Mouse (Mus musculus): Measurements from ENCODE around the gene Akap2.

Gene Akap2

DNA sequence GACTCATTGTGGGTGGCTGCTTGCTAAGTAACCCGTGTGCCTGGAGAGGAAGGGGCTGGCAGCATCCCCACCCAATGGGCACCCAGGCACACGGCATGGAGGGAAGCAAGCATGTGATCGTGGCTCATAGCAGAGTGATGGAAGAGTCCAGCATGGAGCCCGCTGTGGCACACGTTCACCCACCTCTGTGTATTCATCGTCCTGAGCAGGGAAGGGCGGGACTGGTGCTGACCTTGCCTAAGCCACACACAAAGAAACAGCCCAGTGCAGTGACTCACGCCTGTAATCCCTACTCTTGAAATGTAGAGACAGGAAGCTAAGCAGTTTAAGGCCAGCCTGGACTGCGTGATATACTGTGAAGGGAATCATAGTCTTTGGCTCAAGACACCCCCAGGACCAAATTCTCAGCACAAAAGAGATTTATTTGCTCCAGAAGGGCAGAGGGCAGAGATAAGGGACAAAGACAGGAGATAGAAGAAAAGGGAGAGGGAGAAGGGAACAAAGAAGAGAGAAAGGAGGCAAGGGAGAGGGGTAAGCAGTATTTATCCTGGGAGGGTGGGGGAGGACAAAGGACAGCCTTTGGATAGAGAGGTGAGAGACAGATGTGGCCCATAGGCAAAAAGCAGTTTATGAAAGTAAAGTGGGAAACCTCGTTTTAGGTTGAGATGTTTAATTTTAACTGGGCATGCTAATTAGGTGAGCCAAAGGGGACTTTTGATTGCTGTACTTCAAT is 81.0 kb downstream of the Akap2 start:
- no peak for DNase-seq

DNA sequence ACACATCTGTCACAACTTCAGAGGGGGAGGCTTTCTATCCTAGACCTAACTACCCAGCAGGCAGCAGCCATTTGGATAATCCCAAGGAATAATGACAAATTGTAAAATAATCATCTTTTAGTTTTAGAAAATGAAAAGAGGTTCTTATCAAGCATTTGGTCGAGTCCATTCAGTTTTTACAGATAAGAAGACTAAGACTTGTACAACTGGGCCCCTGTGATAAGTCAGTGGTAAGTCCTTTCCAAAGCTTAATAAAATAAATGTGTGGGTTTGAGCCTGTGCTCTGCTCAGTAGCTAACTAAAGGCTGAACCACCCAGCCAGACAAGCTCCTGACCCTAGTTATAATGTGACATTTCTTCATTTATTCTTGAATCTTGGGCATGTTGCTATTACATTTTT is 81.8 kb downstream of the Akap2 start:
- no peak for DNase-seq

DNA sequence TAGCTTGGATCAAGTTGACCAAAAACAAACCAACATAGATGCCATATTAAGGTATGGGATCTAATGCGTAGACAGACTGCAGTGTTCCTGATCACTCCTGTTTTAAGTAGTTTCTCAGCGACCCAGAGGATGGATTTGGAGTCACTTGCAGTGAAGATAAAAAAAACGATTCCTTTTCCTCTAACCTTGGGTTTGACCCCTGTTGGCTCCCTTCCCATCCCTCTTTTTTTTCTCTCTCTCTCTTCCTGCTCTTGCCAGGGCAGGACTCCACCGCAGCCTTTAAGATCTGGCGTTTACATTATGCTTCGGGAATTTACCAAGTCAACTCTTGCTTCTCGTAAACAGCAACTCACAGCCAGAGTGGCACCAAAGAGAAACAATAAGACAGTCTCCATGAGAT is 83.8 kb downstream of the Akap2 start:
- no peak for DNase-seq

DNA sequence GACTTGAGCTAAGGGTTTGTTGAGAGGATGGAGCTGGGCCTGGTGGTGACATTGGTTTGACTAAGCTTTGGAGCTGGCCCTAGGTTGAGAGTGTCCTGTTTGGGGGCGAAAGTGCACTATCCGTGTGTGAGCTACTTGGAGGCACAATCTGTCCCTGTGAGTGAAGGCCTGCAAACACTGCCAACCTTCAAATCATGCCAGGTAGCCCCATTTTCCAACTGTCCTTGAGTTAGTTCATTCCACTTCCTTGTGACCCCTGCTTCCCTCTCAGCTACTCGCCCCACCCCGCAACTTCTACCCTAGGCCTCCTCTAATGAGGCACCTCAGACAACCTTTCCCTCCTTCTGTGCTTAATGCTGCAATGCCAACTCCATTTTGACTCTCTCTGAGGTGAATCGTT is 84.5 kb downstream of the Akap2 start:
- DNase-seq = no peak

DNA sequence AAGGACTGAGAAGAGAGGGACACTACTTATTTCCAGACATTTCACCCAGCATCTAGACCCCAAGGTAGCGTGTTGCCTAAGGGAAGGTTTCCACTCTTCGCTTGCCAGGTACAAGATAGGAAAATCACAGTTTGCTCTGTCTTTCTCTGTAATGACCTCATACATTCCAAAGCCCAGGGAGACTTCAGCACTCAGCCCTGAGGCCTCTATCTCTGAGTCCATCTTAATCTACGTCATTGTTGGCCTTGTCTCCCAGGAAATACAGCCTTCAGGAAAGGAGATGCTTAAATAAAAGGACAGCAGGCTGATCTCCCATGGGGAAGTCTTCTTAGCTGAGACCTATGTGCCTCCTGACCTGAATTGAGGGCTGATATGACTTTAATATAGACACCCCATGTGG is 85.0 kb downstream of the Akap2 start:
- no peak for DNase-seq

DNA sequence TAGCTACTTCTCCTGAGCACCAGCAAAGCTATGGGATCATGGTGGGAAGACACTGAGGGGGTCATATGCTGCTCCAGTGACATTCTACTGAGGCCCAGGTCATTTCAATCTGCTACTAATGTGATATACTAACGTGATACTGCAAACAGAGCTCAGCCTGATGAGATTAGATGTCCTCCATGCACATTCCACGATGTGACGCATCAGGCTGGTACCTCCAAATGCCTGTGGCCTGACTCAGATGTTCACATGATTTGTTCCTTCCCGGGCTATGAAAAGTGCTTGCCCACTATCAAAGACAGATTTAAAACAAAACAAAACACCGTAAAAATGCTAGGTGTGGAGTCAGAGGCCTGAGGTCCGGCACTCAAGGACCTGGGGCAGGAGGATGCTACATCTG is 87.4 kb downstream of the Akap2 start:
- no peak for DNase-seq

DNA sequence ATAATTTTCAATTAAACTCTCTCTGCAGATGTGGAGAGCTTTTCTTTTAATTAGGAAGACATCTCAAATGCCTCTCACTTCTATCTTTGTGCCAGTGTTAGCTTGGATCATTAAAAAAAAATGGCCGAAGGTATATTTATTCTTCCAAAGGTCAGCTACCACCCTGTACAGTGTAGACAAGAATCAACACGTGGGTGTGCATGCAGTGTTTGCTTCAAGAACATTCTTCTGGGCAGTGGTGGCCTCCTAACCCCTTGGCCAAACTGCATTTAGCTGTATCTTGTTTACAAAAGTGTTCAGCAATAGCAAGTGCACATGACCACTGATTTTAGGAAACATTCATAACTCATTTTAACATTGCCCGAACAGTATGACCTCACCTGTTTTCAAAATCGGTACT is 92.0 kb downstream of the Akap2 start:
- no peak for DNase-seq

DNA sequence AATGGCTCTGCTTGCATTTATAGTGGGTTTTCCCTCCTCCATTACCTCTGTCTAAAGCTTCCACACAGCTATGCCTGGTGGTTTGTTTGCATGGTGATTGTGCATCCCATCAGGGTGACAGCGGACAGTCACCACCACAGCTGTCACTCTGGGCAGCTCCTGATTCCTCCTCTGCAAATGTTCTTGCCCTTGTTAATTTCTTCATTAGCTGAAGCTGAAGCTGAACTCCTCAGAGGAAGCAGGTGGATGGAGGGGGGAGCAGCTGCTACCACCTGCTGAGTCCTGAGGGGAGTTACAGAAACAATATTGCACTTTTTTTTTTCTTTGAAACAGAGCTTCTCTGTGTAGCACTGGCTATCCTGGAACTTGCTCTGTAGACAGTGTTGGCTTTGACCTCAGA is 94.6 kb downstream of the Akap2 start:
- DNase-seq = peak; percentile 57

DNA sequence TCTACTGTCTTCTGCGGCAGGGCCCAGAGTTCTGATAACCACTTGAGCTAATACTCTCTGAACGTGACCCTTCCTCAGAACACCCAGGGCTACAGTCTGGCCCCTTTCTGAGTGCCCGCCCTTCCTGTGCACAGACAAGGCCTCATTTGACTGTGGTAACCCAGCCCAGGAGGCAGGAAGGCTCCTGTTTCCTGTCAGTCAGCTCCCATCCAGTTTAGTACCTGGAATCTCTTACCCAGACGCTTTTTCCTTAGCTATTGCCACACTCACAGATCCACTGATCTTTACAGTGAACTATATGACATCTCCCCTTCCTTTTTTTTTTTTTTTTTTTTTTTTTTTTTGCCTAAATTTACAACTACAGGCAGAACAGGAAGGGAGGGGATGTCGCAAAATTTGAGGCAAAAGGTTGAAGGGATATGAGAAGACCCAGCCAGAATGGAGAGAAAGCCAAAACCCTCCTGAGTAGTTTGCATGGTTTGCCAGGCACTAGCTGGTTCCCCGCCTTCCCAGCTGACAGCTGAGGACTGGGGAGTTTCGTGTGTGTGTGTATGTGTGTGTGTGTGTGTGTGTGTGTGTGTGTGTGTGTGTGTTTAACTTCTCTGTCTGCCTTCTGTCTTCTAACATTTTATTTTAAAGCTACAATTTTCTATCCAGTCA is 95.6 kb downstream of the Akap2 start:
- DNase-seq = peak; percentile 57

DNA sequence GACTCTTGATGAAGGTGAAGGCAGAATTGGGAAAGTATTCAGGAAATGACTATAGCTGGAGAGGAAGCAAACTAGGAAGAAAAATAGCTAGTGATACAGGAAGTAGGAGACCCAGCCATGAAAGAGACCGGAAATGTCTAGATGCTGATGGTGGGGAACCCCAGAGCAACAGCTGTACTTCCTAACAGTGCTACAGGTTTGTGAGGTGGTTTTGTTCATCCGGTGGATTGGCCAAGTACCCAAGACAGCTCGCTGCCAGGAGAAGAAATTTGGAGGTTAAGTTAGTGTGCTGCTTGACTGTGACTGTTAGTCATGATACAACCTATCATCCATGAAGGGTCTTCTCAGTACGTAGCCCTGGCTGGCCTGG is 96.1 kb downstream of the Akap2 start:
- DNase-seq = peak; percentile 63

DNA sequence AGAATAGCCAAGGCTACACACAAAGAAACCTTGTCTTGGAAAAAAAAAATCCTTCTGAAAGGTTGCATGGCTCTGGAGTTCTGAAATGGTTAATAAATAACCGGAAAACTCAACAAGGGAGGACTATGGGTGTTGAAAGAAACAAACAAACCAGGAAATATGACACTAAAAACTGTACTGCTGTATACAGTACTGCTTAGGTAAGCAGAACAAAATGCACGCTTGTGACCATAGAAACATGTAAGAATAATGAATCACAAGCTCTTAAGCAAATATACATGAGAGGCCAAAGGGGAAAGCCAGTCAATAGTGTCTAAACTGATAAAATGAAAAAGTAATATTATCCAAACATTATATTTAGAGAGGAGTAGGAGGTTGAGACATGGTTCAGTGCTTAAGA is 97.9 kb downstream of the Akap2 start:
- DNase-seq = no peak

DNA sequence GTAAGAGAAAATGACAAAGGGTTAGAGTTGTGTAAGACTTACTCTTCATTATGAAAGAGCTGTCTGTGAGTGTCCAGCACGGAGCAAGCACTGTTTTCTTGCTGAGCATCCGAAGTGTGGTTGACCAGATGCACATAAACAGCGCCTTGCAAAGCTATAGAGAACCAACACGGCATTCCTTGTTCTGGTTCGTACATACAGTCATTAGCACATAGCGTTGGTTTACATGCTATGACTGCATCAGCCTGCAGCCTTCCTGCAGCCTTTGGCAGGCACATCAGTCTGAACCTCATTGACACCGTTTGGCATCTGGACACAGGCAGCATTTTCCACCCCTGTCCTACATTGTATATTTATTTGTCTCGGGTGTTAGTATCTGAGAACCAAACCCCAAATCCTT is 98.7 kb downstream of the Akap2 start:
- no peak for DNase-seq

DNA sequence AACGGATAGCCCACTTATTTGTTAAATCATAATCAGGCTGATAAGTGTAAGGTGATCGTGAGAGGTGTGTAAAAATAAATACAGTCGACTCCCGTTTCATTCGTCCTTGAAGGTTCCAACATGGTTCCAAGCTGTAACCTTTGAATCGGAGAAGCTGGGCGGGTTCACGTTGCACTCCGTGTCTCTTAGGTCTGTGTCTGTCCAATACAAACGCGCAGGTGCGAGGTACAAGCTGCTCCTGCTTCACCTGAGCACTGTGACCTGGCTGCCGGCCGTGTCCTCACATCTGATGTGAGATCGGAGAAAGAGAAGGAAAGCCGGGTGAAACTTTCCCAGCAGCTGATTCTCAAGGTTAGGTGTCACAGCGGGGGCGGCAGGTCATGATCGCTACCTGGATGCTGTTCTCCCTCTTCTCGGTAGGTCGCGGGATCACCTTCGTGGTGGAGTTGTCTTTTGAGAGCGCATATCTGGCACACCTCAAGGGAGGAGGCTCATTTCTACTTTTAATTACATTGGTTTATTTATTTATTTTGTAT is 103.5 kb downstream of the Akap2 start:
- DNase-seq = no peak

DNA sequence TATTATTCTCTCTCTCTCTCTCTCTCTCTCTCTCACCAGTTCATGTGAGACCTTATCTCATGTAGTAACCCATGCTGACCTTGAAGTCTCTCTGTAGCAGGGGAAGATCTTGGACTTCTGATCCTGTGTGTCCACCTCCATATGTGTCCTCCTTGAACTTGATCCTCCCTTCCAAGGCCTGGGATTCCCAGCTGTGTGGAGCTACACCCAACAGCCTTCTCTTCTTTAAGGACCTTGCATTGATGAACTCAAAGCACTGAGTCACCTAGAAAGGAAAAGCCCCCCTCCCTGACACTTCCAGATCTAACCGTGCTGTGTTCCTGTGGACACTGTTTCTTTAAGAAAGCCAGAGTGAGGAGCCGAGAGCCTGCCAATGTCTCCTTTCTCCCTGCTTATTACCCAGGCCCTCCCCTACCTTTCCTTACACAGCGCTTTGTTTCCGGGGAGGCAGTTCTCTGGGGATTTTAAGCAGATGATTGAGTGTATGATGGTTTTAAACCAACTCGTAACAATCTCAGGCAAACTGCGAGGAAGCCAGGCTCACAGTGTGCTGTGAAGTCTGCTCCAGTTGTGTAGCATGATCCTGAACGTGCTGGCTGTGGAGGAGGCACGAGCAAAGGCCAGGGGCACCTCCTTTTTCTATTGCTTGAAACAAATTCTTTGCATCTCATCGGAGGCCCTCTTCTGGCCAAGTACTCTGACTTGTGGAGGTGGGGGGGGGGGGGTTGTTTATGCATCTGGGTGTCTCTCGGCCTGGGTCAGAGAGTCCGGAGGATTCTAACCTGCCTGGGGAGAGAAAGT is 104.3 kb downstream of the Akap2 start:
- DNase-seq = no peak

DNA sequence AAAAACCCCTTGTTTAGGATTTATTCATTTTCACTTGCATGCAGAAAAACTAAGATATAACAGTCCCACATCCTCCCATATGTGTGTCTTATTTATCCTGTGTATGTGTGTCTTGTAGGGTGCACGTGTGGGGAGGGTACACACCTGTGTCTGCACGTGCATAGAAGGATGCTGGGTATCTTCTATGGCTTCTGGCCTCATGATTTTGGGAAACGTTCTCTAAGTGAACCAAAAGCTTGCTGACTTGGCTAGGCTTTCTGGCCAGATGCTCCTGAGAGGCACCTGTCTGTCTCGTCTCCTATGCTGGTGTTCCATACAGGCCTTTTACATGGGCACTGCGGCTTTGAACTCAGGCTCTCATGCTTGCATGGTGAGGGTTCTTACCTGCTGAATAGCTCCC is 105.2 kb downstream of the Akap2 start:
- peak; percentile 45 for DNase-seq

DNA sequence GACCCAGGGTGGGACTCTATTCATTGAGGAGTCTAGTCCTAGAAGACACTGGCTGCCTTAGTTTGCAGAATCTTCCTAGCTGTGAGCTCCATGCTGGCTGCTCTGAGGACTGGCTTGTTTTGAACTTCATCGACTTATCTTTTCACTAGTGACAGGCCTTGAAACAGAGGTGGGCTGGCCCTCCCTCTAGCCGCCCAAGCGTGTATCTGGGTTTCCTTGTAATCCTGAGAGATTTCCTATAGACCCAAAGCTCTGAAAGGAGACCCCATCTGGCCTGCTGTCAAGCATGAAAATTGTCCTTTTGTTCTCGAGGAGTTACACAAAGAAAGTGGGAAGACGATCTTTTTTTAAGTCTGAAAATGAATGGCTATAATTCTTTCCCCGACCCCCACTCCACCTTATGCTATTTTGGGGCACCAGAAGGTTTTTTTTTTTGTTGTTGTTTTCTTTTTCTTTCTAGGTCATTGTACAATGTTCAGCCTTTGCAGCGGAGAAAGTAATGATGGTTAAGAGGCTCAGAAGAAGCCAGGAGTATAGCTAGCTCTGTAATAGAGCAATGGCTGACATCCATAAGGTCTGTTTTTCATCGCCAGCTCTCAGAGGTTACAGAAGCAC is 107.3 kb downstream of the Akap2 start:
- DNase-seq = no peak

DNA sequence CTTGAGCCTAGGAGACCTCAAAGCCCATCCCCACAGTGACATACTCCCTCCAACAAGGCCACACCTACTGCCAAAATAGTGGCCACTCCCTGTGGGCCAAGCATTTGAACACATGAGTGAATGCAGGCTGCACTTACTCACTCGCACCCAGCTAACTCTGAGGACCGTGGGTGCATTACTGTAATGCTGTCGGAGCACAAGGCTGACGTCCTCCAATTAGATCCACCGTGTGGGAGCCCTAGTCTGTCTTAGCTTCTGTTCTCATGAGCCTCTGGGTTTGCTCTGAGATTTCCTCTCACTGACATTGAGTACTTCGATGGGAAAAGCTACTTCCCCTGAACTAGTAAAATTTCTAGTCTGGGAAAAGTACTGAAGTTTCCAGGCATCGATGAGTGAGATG is 108.8 kb downstream of the Akap2 start:
- no peak for DNase-seq

DNA sequence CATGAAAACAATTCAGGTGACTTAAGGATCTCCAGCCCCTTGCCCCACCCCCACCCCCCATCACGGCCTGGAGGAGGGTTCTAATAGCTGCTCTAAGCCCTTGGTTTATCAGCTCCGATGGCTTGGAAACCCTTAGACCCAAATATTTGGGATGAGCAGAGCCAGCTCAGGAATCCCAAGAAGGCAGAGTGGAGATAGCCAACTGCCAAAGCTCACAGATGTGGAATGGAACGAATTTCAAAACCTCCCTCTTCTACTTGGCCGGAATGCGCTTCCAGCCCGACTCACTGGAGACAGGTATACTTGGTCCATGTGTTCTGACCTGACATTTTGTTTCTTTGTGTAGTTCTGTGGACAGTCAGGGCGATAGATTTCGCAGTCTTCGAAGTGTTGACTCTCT is 111.7 kb downstream of the Akap2 start:
- no peak for DNase-seq

DNA sequence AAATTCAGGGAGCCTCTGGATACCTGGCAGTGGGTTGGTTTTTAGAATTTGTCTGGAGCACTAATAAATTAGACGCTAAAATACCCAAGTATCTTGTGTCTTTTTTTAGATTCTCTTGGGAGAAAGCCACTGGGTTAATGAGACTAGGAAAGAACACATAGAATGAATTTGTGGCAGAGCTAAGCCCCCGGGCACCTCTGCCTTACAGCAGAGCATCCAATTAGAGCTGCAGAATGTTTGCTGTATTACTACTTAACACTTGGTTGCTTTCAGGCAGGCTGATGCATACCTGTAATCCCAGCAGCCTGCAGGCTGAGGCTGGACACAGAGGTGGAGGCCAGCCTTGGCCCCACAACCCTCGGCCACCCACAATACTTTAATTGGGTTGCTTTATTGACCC is 112.3 kb downstream of the Akap2 start:
- DNase-seq = no peak

DNA sequence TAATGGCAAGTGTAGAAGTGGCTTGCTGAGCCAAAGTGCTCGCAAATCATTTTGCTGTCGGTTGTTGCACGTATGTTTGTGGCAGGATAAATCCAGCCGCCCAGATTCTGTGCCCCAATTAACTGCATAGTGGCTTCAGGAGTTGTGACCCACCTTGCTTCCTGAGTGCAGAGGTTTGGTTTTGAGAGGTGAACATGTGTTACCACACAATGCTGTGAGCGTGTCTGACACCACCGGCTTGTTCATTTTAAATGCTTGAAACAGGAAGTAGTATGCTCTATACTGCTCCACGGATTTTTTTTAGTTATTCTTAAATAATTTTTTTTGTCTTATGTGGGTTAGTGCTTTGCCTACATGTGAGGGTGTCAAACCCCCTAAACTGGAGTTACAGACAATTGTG is 114.9 kb downstream of the Akap2 start:
- DNase-seq = peak; percentile 49

DNA sequence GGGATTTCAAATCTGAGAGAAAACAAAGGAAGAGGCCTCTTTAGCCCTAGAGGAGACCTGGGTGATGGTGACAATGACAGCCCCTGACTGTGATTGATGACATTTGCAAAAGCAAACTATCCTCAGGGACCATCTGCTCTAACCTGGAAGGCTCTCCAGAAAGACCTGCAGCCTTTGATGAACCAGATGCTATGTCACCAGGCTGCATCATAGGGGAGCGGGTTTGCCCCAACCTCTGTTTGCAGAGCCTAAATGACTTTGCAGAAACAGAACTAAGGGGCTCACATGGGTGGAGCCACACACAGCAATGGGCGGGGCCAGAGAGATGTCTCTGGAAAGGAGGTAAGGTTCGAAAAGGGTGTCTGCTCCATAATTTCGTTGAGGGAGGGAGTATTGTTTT is 115.6 kb downstream of the Akap2 start:
- DNase-seq = peak; percentile 66

DNA sequence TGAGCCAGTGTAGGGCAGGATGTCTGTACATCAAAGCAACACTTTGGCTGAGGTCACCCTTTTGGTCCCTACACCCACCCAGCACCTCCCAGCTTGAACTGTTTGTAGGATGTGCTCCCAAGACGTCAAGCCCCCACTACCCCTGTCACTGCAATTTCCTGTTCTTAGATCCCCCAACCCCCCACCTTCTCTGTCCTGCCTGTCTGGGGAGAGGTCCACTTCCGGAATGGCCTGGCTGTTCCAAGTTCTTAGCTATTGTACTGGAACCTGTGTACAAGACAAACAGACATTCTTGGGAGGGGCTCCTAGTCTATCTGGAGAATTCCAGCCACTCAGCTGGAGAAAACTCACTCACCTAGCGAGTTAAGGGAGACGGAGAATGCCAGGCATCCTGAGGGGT is 116.7 kb downstream of the Akap2 start:
- DNase-seq = peak; percentile 33

DNA sequence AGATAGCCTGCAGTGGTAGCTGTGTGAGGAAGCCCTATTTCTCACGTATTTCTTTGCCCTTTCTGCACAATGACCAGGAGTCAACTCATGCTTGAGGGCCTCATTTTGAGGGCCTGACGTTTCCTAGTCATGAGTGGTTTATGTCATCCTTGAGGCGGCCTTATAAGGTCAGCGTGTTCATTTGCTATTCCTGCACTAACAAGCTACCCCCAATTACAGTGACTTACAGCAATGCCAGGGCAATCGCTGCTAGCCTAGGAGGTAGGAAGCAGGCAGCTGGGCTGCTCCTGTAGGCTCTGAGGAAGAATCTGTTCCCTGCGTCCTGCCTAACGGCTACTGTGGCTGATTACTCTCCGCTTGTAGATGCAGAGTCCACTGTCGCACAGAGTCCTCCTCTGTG is 119.6 kb downstream of the Akap2 start:
- no peak for DNase-seq

DNA sequence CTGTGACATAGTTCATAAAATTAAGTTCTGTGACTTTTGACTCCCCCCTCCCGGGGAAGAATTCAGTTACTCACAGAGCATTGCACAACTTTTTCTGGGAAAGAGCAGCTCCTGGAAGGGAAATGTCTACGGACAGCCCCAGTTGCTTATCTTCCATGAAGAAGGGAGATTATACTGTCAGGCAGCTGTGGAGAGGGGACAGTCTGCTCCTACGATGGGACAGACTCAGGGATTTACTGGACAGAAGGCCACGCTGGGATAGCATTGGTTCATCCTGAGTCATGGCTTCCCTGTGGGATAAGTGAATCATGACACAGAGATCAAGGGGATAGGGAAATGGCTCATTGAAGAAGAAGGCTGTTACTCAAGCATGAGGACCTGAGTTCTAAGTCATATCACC is 121.9 kb downstream of the Akap2 start:
- no peak for DNase-seq

Measured in thymus, postnatal 4 days (tissue).